Mouse (Mus musculus) central nervous system, embryonic 11.5 days (tissue): ENCODE measurements around the gene Taz. TPM values are rescaled to one million over a fixed set of nuclear protein-coding genes. Genes with fewer than 3 reads are reported as not detected.

Source experiments
- polyA plus RNA-seq: library from polyadenylated mRNA; depleted of rRNA; stranded (reverse); fragments of >200 nt; gene quantifications from 2 replicates; pipeline ENCODE4 v1.2.3, GENCODE M21; 2012; rRNA removed

Gene Taz
- polyA plus RNA-seq: 61.6 and 70.5 TPM in 2 replicates

DNA sequence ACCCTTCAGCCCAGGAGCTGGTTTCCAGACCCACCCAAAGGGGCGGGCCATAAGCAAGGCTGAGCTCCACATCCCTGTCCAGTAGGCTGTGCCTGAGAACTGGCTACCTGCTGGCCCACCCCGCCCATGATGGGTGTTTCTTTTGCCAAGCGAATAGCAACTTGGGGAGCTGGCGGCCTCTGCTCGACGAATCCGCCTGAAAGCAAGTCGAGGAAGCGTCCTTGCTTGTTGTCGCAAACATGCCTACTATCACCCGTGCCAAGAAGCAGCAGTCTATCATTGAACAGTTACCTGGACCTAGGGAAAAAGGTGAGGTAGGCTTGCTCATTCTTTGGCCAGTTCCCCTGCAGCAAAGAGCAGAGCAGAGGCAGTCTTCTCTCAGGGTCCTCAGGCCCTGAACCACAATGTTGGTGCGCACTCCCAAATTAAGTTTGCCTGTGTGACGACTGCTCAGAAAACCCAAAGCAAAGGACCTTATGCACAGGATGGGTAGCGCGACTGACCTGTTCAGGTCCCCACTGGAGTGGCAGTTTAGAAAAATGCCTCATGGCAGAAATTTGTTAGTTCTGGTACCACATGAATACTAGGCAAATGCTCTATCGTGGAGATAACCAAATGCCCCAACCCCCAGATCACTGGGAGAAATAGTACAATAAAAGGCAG is at the start of gene Taz, which contains the start of gene Dnase1l1:
Gene Taz (plus strand): TSS at position 181 of the 663 bp plus-strand sequence.
Gene Dnase1l1 (minus strand): TSS at position 606 of the 663 bp plus-strand sequence.

GRCm38 (mm10) chrX:74249615-74250014 is 32.1 kb upstream of the Taz start, which contains the start of gene Flna:
Gene Flna (minus strand): TSS chrX:74249820.

DNA sequence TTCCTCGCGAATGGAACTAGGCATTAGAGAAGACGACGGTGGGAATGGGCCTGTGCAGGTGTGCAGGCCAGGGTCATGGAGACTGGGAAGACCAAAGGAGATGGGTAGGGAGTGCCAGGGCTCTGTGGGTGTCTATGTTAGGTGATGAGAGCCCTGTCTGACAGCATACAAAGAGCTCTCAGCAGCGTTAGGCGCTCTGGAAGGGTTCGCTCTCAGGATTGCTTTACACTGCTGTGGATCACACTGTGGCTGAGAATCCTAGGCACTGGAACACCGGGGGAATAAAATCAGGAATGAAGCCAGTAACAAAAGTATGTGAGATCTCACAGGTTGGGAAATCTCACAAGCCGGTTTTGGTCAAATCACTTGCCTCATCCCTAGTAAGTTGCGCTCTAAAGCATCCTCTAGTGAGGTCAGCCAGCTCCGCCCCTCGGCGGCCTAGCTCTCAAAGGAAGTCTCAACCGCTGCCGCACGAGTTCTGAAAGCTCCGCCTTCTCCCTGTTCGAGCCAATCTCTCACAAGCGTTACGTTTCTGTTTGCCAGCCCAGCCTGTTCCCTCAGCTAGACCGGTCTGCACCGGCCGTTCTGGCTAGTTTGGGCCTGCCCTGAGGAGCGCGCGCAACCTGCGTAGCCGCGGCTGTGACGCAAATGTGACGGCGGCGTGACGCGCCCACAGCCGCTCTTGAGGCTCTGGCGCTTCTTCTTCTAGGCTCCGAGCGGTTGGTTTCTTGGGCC is 27.4 kb upstream of the Taz start, which contains the start of gene Emd:
Gene Emd (plus strand): TSS at position 535 of the 735 bp plus-strand sequence.

DNA sequence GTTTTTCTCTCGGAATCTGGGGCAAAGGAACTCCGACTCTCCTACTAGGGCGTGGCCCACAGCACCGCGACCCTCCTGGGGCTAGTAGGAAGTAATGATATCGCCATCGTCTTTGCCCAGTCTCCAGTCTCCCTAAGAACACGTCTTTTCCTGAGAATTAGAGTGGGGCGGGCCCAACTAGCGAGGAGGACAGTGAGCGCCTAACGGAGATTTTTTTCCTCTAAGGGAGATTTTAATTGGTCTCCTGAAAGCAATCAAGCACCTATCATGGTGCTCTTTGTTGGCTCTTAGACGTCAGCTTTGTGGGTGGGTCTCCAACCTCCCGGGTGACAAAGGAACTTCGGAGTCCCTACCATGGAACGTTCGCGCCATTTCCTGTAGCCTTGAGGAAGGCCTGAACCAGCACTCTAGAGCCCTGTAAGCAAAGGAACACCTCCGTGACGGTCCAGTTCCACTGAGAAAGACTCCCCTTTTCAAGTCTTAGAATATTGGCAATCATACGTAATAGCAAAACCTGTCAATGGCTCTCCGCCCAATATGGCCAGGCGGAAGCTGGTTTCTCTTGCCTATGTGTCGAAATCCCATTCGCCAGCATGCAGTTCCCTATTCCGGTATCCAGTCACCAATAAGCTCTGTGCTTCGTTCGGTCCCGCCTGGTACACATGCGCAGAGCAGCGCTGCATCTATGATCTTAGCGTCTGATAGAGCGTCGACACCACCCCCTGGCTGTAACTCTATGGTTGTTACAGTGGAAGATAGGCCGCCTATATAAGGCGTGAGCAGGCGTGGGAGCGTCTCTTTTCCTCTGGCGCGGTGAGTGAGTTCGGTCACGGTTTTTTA is 11.4 kb upstream of the Taz start, which contains the start of gene Rpl10:
Gene Rpl10 (plus strand): TSS at position 751 of the 840 bp plus-strand sequence.

GRCm38 (mm10) chrX:74296538-74297448 is 15.1 kb downstream of the Taz start, which contains the start of gene Atp6ap1:
Gene Atp6ap1 (plus strand): TSS chrX:74297097.

GRCm38 (mm10) chrX:74304867-74305700 is 23.4 kb downstream of the Taz start, which contains the start of gene Gdi1:
Gene Gdi1 (plus strand): TSS chrX:74304998.

GRCm38 (mm10) chrX:74312540-74313464 is 31.1 kb downstream of the Taz start, which contains the start of gene Fam50a:
Gene Fam50a (plus strand): TSS chrX:74313033.

GRCm38 (mm10) chrX:74328725-74329161 is 47.0 kb downstream of the Taz start, which contains the start of gene Plxna3:
Gene Plxna3 (plus strand): TSS chrX:74329066.

Other genes with a start within 250 kb of the Taz start
- not detected in 2 replicates for gene Opn1mw, start 154.4 kb upstream of the Taz start, polyA plus RNA-seq
- 19.8 and 22.4 TPM in 2 replicates for gene Mecp2, start 146.5 kb upstream of the Taz start, polyA plus RNA-seq
- gene Tex28, start 114.1 kb upstream of the Taz start, polyA plus RNA-seq: not detected in 2 replicates
- gene Tktl1, start 104.7 kb upstream of the Taz start, polyA plus RNA-seq: 0.02 TPM in 1 of 2 replicates, not detected in the other
- 477 and 550 TPM in 2 replicates for gene Flna, start 32.1 kb upstream of the Taz start, polyA plus RNA-seq
- gene Emd, start 27.2 kb upstream of the Taz start, polyA plus RNA-seq: 64.2 and 105 TPM in 2 replicates
- gene Rpl10, start 11.1 kb upstream of the Taz start, polyA plus RNA-seq: 1,358 and 2,258 TPM in 2 replicates
- gene Dnase1l1, start 425 bp downstream of the Taz start, polyA plus RNA-seq: 5.9 and 8.7 TPM in 2 replicates
- gene Atp6ap1, start 15.2 kb downstream of the Taz start, polyA plus RNA-seq: 87.0 and 137 TPM in 2 replicates
- 580 and 740 TPM in 2 replicates for gene Gdi1, start 23.1 kb downstream of the Taz start, polyA plus RNA-seq
- gene Fam50a, start 31.1 kb downstream of the Taz start, polyA plus RNA-seq: 50.7 and 64.9 TPM in 2 replicates
- 82.1 and 108 TPM in 2 replicates for gene Plxna3, start 47.2 kb downstream of the Taz start, polyA plus RNA-seq
- 96.9 and 108 TPM in 2 replicates for gene Lage3, start 71.7 kb downstream of the Taz start, polyA plus RNA-seq
- gene Ubl4a, start 91.3 kb downstream of the Taz start, polyA plus RNA-seq: 31.9 and 46.3 TPM in 2 replicates
- gene Slc10a3, start 91.4 kb downstream of the Taz start, polyA plus RNA-seq: 2.3 and 8.5 TPM in 2 replicates
- gene Fam3a, start 111.4 kb downstream of the Taz start, polyA plus RNA-seq: 18.5 and 27.2 TPM in 2 replicates
- gene Ikbkg, start 111.4 kb downstream of the Taz start, polyA plus RNA-seq: 23.5 and 46.1 TPM in 2 replicates
- gene G6pdx, start 147.3 kb downstream of the Taz start, polyA plus RNA-seq: 31.7 and 41.7 TPM in 2 replicates
- 0.12 TPM in 1 of 2 replicates, not detected in the other for gene Gm6880, start 199.5 kb downstream of the Taz start, polyA plus RNA-seq